Comparison of ENCODE assay signal across 1 mouse cellular context in the genomic region with DNA sequence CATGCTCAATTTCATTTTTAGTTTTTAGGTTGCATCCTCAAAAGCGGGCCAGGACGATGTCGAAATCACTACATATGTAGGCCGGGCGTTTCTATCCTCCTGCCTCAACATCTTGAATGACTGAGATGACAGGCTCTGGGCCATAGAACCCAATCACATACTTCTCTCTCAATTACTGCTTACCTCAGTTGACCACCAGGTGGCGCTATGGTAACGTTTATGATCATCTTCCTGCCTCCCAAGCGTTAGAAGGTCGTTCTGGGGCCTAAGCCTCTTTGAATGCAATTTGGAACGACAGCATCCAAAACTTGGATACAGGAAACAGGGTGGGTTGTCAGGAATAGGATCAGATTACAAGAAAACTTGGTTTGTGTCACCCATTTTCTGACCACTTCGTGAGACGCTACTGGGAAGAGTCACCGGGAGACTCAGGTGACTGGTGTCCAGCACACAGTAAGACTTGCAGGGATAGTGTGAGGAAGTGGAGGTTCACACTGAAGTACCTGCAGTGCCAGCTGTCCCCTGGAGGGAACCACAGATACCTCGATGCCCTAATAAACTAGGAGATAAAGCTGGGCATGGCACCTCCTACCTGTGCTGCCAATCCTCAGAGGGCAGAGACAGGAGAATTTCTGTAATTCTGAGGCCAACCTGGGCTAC.
TF ChIP-seq lines count a peak whose summit lies in the region.

No protein-coding gene starts in this region.

TF ChIP-seq in CH12.LX, 34 proteins besides CTCF, POLR2A, EP300 and RAD21:
- no peak for TF ChIP-seq MAFK (IDR thresholded peaks at IDR 0.05; ENCODE audit: insufficient replicate concordance, low read length)
- no peak; the same call in 1 of the 2 replicates for TF ChIP-seq NELFE (IDR thresholded peaks at IDR 0.05; ENCODE audit: low read depth, low read length)
- TF ChIP-seq MXI1 (IDR thresholded peaks at IDR 0.05; ENCODE audit: low read depth, low read length), result no peak
- TF ChIP-seq ZC3H11A (IDR thresholded peaks at IDR 0.05; ENCODE audit: low read depth, low read length), result peak; percentile 36; the same call in 1 of the 2 replicates
- no peak for TF ChIP-seq CHD1 (IDR thresholded peaks at IDR 0.05; ENCODE audit: low read depth, low read length)
- no peak for TF ChIP-seq TCF12 (IDR thresholded peaks at IDR 0.05; ENCODE audit: low read depth, low read length)
- TF ChIP-seq ELF1 (IDR thresholded peaks at IDR 0.05; ENCODE audit: low read depth, low read length), result peak; percentile 8; the same call in 1 of the 2 replicates
- TF ChIP-seq RCOR1 (conservative IDR thresholded peaks at IDR 0.05; ENCODE audit: low read depth, low read length), result no peak
- no peak for TF ChIP-seq TBP (conservative IDR thresholded peaks at IDR 0.05; ENCODE audit: low read depth, low read length)
- no peak for TF ChIP-seq GABPA (IDR thresholded peaks at IDR 0.05; ENCODE audit: insufficient replicate concordance, low read depth, low read length)
- no peak for TF ChIP-seq JUN (IDR thresholded peaks at IDR 0.05; ENCODE audit: insufficient read depth, low read depth, low read length)
- TF ChIP-seq PAX5 (IDR thresholded peaks at IDR 0.05; ENCODE audit: low read length), result no peak
- no peak for TF ChIP-seq MEF2A (IDR thresholded peaks at IDR 0.05; ENCODE audit: borderline replicate concordance, low read depth, low read length)
- peak; percentile 90 for TF ChIP-seq SMC3 (IDR thresholded peaks at IDR 0.05; ENCODE audit: low read depth, low read length)
